Mouse (Mus musculus) 3134 (cell line): Measurements from ENCODE around the gene Tomt.
A peak's percentile ranks its signal among the peaks of the same experiment; 100 is the strongest.

Experiments used
- DNase-seq: peaks from one replicate; pipeline ENCODE4 v3.0.0-alpha.2; 2011; ENCODE audit warnings: low spot score; ENCODE audit not compliant: insufficient read length; ENCODE audit errors: extremely low read depth

The Tomt gene

DNA sequence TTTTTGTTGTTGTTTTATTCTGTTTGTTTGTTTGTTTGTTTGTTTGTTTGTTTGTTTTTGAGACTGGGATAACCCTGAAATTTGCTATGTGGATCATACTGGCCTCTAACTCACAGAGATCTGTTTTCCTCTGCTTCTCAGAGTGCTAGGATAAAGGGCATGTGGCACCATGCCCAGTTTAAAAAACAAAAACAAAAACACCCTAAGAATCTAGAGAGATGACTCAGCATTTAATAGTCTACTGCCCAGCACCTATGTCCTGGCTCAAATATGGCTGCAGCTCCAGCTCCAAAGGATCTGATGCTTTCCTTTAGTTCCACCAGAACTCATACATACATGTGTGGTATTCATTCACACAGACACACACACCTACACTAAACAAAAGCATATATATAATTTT, 45.2 kb downstream of the Tomt start:
- DNase-seq, result no peak

- DNase-seq, result no peak
Measured at GRCm38 (mm10) chr7:101858362-101858761, 47.8 kb downstream of the Tomt start.

- no peak for DNase-seq
Measured at GRCm38 (mm10) chr7:101857094-101857493, 49.1 kb downstream of the Tomt start, which contains the start of gene Folr2. Folr2 (minus strand) TSS chr7:101857194.

- peak; percentile 46 for DNase-seq
Measured at GRCm38 (mm10) chr7:101853816-101854215, 52.3 kb downstream of the Tomt start.

DNA sequence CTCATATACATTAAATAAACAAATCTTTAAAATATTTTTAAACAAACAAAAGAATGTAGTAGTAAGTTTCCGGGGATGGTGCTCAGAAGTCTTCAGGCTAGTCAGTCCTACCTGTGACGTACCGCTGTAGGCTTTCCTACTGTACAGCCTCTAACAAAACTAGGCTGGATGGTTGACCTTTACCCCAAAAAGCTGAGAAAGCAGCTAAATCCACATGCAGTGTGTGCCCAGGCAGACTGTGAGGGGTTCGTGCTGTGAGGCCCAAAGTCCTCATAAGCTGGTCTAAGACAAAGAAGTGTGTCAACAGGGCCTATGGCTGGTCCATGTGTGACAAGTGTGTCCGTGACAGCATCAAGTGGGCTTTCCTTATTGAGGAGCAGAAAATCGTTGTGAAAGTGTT, 53.3 kb downstream of the Tomt start:
- DNase-seq, result no peak

- DNase-seq, result no peak
Measured at GRCm38 (mm10) chr7:101851689-101852088, 54.5 kb downstream of the Tomt start.
